In the genomic region with DNA sequence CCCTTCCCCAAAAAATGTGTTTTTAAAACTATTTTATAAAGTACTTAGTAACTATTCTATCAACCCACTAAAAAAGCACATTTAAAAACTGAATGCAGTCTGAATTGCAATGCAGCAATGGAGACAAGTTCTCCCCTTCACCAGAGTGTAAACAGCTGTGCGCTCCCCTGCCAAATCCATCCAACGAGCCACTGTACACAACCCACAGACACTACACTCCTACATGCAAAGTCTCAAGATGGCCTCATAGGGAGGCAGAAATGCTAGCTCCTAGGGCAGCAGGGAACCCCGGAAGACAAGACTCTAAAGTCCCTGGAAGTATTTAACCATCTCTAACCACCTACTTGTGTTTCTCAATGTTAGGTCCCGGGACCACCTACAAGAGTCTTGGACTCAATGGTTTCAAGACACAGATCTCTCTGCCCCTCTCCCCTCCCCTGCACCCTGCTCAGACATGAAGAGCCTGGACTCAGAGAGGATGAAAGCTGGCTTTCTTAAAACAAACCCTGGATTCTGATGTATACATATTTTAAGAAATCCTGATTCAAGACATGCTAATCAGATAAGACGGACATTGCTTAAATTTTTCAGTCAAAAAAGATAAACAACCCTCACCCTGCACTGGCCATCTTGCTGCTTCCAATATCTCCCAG, we compare ENCODE assay signal across 13 mouse cellular contexts.
"Had no signal": no experiment of that assay in that cellular context is flagged by ENCODE, and none has a peak within 500 bp of the region (broad histone marks: within the 10 kb centered on the region; RNA-seq: fewer than 3 reads in every experiment).

No protein-coding gene starts in this region.

- H3K4me3 ChIP-seq: limb, embryonic 10.5 days; limb, embryonic 13.5 days; liver, embryonic 12.5 days; liver, embryonic 15.5 days had no signal

- ATAC-seq: hindbrain, postnatal 0 days; inflammation-experienced regulatory T-cells, adult 6 months; intestine, embryonic 16.5 days; liver, embryonic 12.5 days had no signal

- DNase-seq: kidney, adult 8-10 months; kidney, postnatal 36 days; liver; midbrain, embryonic 14.5 days; thymus, postnatal 25 days had no signal

- H3K27me3 ChIP-seq: limb, embryonic 13.5 days; liver, embryonic 12.5 days; liver, embryonic 15.5 days had no signal

- H3K27ac ChIP-seq: hindbrain, postnatal 0 days; limb, embryonic 10.5 days; limb, embryonic 13.5 days; liver, embryonic 12.5 days; liver, embryonic 15.5 days had no signal

- H3K4me2 ChIP-seq: limb, embryonic 13.5 days; liver, embryonic 12.5 days; liver, embryonic 15.5 days; midbrain, embryonic 11.5 days had no signal

- H3K9me3 ChIP-seq: limb, embryonic 10.5 days; limb, embryonic 13.5 days; liver, embryonic 12.5 days; liver, embryonic 15.5 days had no signal

- H3K9ac ChIP-seq: limb, embryonic 13.5 days; liver, embryonic 12.5 days; liver, embryonic 15.5 days had no signal

- H3K4me1 ChIP-seq: liver, embryonic 12.5 days; liver, embryonic 15.5 days had no signal

- H3K36me3 ChIP-seq: limb, embryonic 10.5 days; liver, embryonic 12.5 days; liver, embryonic 15.5 days had no signal
